Mouse (Mus musculus) heart, embryonic 16.5 days (tissue): ENCODE data around the gene Map7. TPM values are rescaled to one million over a fixed set of nuclear protein-coding genes. Genes with fewer than 3 reads are reported as not detected.
A peak's percentile ranks its signal among the peaks of the same experiment; 100 is the strongest.

Experiments
- ATAC-seq: fragments of 200-750 bp; cut with Nextera tagmentation; replicated peaks from 2 replicates; pipeline ENCODE4 v1.8.0; 2017; ENCODE audit warnings: moderate number of reproducible peaks; ENCODE audit not compliant: insufficient read depth, low FRiP score; ENCODE audit errors: extremely low read depth
- H3K27ac ChIP-seq: fragments of 300-500 bp; sonication (generic); 2 replicates; pipeline ENCODE4 v1.5.1; 2014; ENCODE audit warnings: mild to moderate bottlenecking, low read length, control low read depth, moderate library complexity
- H3K27me3 ChIP-seq: fragments of 300-500 bp; sonication (generic); 2 replicates; pipeline ENCODE4 v1.6.1; 2014; ENCODE audit warnings: low read length, mixed read lengths; ENCODE audit not compliant: control insufficient read depth, insufficient read depth
- H3K36me3 ChIP-seq: fragments of 300-500 bp; sonication (generic); 2 replicates; pipeline ENCODE4 v1.6.1; 2014; ENCODE audit not compliant: control insufficient read depth, insufficient read depth
- H3K4me1 ChIP-seq: fragments of 300-500 bp; sonication (generic); 2 replicates; pipeline ENCODE4 v1.6.1; 2014; ENCODE audit warnings: low read length, mixed read lengths; ENCODE audit not compliant: control insufficient read depth, insufficient read depth
- H3K4me2 ChIP-seq: fragments of 300-500 bp; sonication (generic); 2 replicates; pipeline ENCODE4 v1.6.1; 2014; ENCODE audit warnings: low read depth, mild to moderate bottlenecking, control low read depth, low read length
- H3K4me3 ChIP-seq: fragments of 300-500 bp; sonication (generic); 2 replicates; pipeline ENCODE4 v1.5.1; 2014; ENCODE audit warnings: mild to moderate bottlenecking, control low read depth, low read length
- H3K9ac ChIP-seq: fragments of 300-500 bp; sonication (generic); 2 replicates; pipeline ENCODE4 v1.6.1; 2014; ENCODE audit warnings: low read length, control low read depth
- H3K9me3 ChIP-seq: fragments of 300-500 bp; sonication (generic); replicated peaks from 2 replicates; pipeline ENCODE4 v1.6.1; 2016; ENCODE audit warnings: low read length; ENCODE audit not compliant: control insufficient read depth
- WGBS: fragments of 180-500 bp; shearing (Covaris S2); extraction: QIAGEN DNeasy Blood & Tissue Kit; methylation state at CpG from one replicate; pipeline ENCODE4 v1.1.7; 2014; 5-methylcytosine and 5-hydroxymethylcytosine counted together
- polyA plus RNA-seq: library from polyadenylated mRNA; unstranded; fragments of >200 nt; fragmentation: Nextera tagmentation; extraction: Ambion mirVana; gene quantifications from 2 replicates; pipeline ENCODE4 v1.2.1, GENCODE M21; 2015

The Map7 gene
- polyA plus RNA-seq, 1 experiment from 2014 or later: 7.6 TPM

GRCm38 (mm10) chr10:20194847-20195540 lies 46.7 kb downstream of the Map7 start:
- no peaks in the 10 kb centered on the region for H3K9me3 ChIP-seq
- no peak for ATAC-seq
- H3K36me3 ChIP-seq: no peaks in the 10 kb centered on the region
- 53% methylated on average over 13 of the region's 13 CpGs for WGBS
- H3K27me3 ChIP-seq: no peaks in the 10 kb centered on the region
- no peak overlapping the region for H3K27ac ChIP-seq
- no peak overlapping the region for H3K9ac ChIP-seq
- no peak overlapping the region for H3K4me3 ChIP-seq
- H3K4me1 ChIP-seq: no peaks in the 10 kb centered on the region; the same call in 1 of the 2 replicates
- H3K4me2 ChIP-seq: no peak overlapping the region

DNA sequence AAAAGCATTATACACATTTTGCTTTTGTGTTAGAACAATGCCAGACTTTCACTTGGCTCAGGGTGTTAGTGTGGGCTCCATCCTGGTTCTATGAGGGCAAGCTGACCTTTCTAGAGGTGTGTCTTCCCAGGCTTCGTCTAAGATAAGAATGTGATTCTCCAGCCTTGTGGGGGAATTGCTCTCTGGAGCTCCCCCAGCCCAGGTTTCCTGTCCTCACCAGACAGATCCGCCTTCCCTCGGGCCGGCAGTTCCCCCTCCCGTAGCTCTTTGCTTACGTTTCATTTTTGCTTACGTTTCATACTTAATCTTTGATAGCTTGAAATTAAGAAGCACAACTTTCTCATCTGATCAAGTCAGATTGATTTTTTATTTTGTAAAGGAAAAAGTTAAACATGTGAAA lies 48.8 kb downstream of the Map7 start:
- no peaks in the 10 kb centered on the region for H3K27me3 ChIP-seq
- ATAC-seq: no peak
- H3K4me1 ChIP-seq: no peaks in the 10 kb centered on the region; the same call in 1 of the 2 replicates
- H3K36me3 ChIP-seq: no peaks in the 10 kb centered on the region
- 56% methylated on average over 7 of the region's 7 CpGs for WGBS
- no peak overlapping the region for H3K9ac ChIP-seq
- H3K4me2 ChIP-seq: no peak overlapping the region
- no peak overlapping the region for H3K27ac ChIP-seq
- no peaks in the 10 kb centered on the region for H3K9me3 ChIP-seq
- H3K4me3 ChIP-seq: no peak overlapping the region

DNA sequence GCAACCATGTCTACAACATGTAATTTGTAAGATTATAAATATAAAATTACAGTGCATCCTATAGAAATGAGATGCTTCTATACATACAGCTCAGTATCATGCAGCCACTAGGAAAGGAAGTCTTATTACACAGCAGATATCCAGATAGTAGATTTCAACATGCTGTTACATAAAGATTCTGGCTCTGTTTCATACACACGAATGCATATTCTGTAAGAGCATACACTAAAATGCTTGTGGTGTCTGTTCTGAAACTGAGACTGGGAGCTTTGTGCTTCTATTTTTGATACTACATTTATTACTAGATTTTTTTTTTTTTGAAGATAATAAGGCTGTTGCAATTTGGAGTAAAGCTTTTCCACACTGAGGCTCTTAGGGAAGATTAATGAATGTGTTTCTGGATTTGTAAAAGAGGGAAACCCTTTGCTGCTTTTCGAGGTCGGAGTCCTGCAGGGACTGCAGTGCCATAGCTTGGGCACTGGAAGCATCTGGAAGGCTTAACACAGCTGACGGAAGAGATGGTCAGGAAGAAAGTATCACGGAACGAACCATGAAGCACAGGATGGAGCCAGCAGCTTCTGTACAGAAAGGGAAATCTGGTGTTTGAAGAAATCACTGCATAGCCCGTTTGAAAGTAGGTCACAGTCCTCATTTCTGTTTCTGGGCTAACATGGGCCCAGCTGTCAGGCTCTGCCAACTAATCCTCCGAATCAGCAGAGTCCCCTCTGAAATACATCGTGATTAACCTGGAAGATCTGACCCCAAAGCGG lies 50.9 kb downstream of the Map7 start:
- H3K36me3 ChIP-seq: no peaks in the 10 kb centered on the region
- H3K9me3 ChIP-seq: no peaks in the 10 kb centered on the region
- WGBS: 76% methylated on average over 10 of the region's 10 CpGs
- no peak for ATAC-seq
- no peak overlapping the region for H3K9ac ChIP-seq
- H3K27ac ChIP-seq: no peak overlapping the region
- H3K4me1 ChIP-seq: no peaks in the 10 kb centered on the region; the same call in 1 of the 2 replicates
- H3K4me2 ChIP-seq: no peak overlapping the region
- no peak overlapping the region for H3K4me3 ChIP-seq
- no peaks in the 10 kb centered on the region for H3K27me3 ChIP-seq

DNA sequence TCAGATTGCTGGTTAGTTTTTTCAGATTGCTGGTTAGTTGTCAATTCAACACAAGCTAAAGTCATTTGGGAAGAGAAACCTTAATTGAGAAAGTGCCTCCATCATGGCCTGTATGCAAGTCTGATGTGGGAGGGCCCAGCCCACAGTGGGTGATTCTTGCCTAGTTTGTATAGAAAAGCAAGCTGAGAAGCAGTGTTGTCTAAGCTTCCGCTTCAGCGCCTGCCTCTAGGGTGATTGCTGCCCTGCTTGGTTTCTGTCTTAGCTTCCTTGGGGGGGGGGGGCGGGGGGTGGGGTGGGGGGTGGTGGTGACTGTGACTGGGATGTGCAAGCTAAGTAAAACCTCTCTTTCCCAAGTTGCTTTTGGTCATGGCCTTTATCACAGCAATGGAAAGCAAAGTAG lies 53.0 kb downstream of the Map7 start:
- WGBS: 67% methylated on average over 3 of the region's 3 CpGs

GRCm38 (mm10) chr10:20202171-20202570 lies 53.9 kb downstream of the Map7 start:
- H3K9ac ChIP-seq: no peak overlapping the region
- H3K9me3 ChIP-seq: no peaks in the 10 kb centered on the region
- 58% methylated on average over 9 of the region's 9 CpGs for WGBS
- no peak overlapping the region for H3K4me3 ChIP-seq
- H3K4me1 ChIP-seq: no peaks in the 10 kb centered on the region; the same call in 1 of the 2 replicates
- H3K36me3 ChIP-seq: no peaks in the 10 kb centered on the region
- H3K27me3 ChIP-seq: no peaks in the 10 kb centered on the region
- no peak overlapping the region for H3K4me2 ChIP-seq
- no peak for ATAC-seq
- no peak overlapping the region for H3K27ac ChIP-seq

More for the DNA sequence above, 53.0 kb downstream of the Map7 start:
- H3K4me3 ChIP-seq: no peak overlapping the region
- ATAC-seq: no peak
- no peaks in the 10 kb centered on the region; the same call in 1 of the 2 replicates for H3K4me1 ChIP-seq
- no peak overlapping the region for H3K9ac ChIP-seq
- no peaks in the 10 kb centered on the region for H3K9me3 ChIP-seq
- no peak overlapping the region for H3K4me2 ChIP-seq
- H3K36me3 ChIP-seq: no peaks in the 10 kb centered on the region
- H3K27me3 ChIP-seq: no peaks in the 10 kb centered on the region
- no peak overlapping the region for H3K27ac ChIP-seq

DNA sequence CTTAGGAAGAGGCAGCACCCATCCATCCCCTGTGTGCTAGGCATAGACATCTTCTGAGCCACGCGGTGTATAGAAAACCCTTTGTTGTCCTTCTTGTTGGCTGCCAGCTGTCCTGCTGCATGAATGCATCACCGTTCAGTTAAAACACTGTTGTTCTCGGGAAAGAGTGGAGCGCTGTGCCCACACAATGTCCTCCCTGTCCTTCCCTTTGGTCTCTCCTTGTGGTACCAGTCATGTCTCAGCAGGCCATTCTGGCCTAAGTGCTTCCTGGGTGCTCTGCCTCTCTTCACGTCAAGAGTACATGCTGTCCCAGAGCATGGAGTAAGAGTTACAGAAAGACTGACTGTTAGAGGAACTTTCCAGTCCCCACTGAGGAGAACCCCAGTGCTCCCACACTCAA lies 54.5 kb downstream of the Map7 start:
- WGBS: 87% methylated on average over 6 of the region's 6 CpGs

DNA sequence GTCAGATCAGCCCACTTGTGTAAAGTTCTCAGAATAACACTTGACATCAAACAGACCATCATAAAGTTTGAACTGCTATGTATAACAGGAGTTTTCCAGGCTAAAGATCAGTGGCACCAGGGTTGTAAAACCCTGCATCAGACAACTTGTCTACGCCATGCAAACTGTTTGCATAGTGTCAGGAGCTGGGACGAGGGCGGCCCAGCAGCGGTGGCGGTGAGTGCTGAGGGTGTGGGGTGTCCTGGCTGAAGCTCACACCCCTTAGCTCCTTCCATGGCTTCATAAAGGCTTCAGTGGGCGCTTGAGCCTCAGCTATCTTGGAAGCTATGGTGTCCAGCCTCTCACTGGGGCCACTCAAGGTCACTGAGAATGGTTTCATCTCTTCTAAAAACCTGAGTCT lies 55.2 kb downstream of the Map7 start:
- 89% methylated on average over 6 of the region's 6 CpGs for WGBS
- Histone ChIP-seq H3K36me3 (no peaks in the 10 kb centered on the region), H3K9ac (no peak overlapping the region), H3K4me1 (no peaks in the 10 kb centered on the region; the same call in 1 of the 2 replicates), H3K4me2 (no peak overlapping the region), H3K27ac (no peak overlapping the region), H3K4me3 (no peak overlapping the region), H3K27me3 (no peaks in the 10 kb centered on the region), H3K9me3 (no peaks in the 10 kb centered on the region)
- ATAC-seq: no peak

More for the DNA sequence above, 54.5 kb downstream of the Map7 start:
- H3K4me1 ChIP-seq: no peaks in the 10 kb centered on the region; the same call in 1 of the 2 replicates
- ATAC-seq: no peak
- H3K27ac ChIP-seq: no peak overlapping the region
- H3K4me2 ChIP-seq: no peak overlapping the region
- H3K27me3 ChIP-seq: no peaks in the 10 kb centered on the region
- no peaks in the 10 kb centered on the region for H3K9me3 ChIP-seq
- no peaks in the 10 kb centered on the region for H3K36me3 ChIP-seq
- H3K9ac ChIP-seq: no peak overlapping the region
- no peak overlapping the region for H3K4me3 ChIP-seq

- H3K4me3 ChIP-seq: no peak overlapping the region
- H3K27me3 ChIP-seq: no peaks in the 10 kb centered on the region
- no peaks in the 10 kb centered on the region for H3K36me3 ChIP-seq
- no peaks in the 10 kb centered on the region for H3K9me3 ChIP-seq
- WGBS: 54% methylated on average over 20 of the region's 20 CpGs
- no peaks in the 10 kb centered on the region for H3K4me1 ChIP-seq
- peak overlapping the region; percentile 7; the same call in 1 of the 2 replicates for H3K4me2 ChIP-seq
- ATAC-seq: no peak
- no peak overlapping the region for H3K9ac ChIP-seq
- no peak overlapping the region for H3K27ac ChIP-seq
Observed at GRCm38 (mm10) chr10:20204696-20205431, 56.6 kb downstream of the Map7 start.
